Mouse (Mus musculus) intestine, embryonic 14.5 days (tissue): ENCODE measurements around the gene Ap3s2. TPM values are rescaled to one million over a fixed set of nuclear protein-coding genes. Genes with fewer than 3 reads are reported as not detected.
A peak's percentile ranks its signal among the peaks of the same experiment; 100 is the strongest.

Experiments
- ATAC-seq: fragments of 200-750 bp; cut with Nextera tagmentation; replicated peaks from 2 replicates; pipeline ENCODE4 v1.8.0; 2017; ENCODE audit warnings: low read depth, moderate number of reproducible peaks, moderate TSS enrichment, moderate library complexity; ENCODE audit not compliant: low FRiP score, low TSS enrichment
- DNase-seq: peaks from one replicate; pipeline ENCODE4 v3.0.0-alpha.2; 2018; ENCODE audit warnings: low spot score
- H3K27ac ChIP-seq: fragments of 300-500 bp; sonication (generic); 2 replicates; pipeline ENCODE4 v1.5.1; 2014; ENCODE audit warnings: low read depth, mild to moderate bottlenecking, control low read depth
- H3K27me3 ChIP-seq: fragments of 300-500 bp; sonication (generic); replicated peaks from 2 replicates; pipeline ENCODE4 v1.6.1; 2014; ENCODE audit warnings: low read length, control low read depth; ENCODE audit not compliant: control insufficient read depth, insufficient read depth
- H3K36me3 ChIP-seq: fragments of 300-500 bp; sonication (generic); 2 replicates; pipeline ENCODE4 v1.6.1; 2014; ENCODE audit warnings: low read length, control low read depth; ENCODE audit not compliant: control insufficient read depth, insufficient read depth
- H3K4me1 ChIP-seq: fragments of 300-500 bp; sonication (generic); replicated peaks from 2 replicates; pipeline ENCODE4 v1.6.1; 2014; ENCODE audit warnings: low read length, control low read depth, mixed read lengths; ENCODE audit not compliant: control insufficient read depth, insufficient read depth
- H3K4me2 ChIP-seq: fragments of 300-500 bp; sonication (generic); 2 replicates; pipeline ENCODE4 v1.6.1; 2014; ENCODE audit warnings: low read length
- H3K4me3 ChIP-seq: fragments of 300-500 bp; sonication (generic); 2 replicates; pipeline ENCODE4 v1.5.1; 2014; ENCODE audit warnings: low read depth, low read length, control low read depth, mixed read lengths
- H3K9ac ChIP-seq: fragments of 300-500 bp; sonication (generic); 2 replicates; pipeline ENCODE4 v1.6.1; 2014; ENCODE audit warnings: mild to moderate bottlenecking, low read length
- H3K9me3 ChIP-seq: fragments of 300-500 bp; sonication (generic); 2 replicates; pipeline ENCODE4 v1.6.1; 2016; ENCODE audit warnings: low read length, control low read depth; ENCODE audit not compliant: control insufficient read depth
- WGBS: fragments of 180-500 bp; shearing (Covaris S2); extraction: QIAGEN DNeasy Blood & Tissue Kit; methylation state at CpG from one replicate; pipeline ENCODE4 v1.1.7; 2014; 5-methylcytosine and 5-hydroxymethylcytosine counted together
- polyA plus RNA-seq: library from polyadenylated mRNA; unstranded; fragments of >200 nt; fragmentation: Nextera tagmentation; extraction: Ambion mirVana; gene quantifications from 2 replicates; pipeline ENCODE4 v1.2.1, GENCODE M21; 2014

The Ap3s2 gene
- polyA plus RNA-seq, 1 experiment from 2014 or later = 30.9 TPM

DNA sequence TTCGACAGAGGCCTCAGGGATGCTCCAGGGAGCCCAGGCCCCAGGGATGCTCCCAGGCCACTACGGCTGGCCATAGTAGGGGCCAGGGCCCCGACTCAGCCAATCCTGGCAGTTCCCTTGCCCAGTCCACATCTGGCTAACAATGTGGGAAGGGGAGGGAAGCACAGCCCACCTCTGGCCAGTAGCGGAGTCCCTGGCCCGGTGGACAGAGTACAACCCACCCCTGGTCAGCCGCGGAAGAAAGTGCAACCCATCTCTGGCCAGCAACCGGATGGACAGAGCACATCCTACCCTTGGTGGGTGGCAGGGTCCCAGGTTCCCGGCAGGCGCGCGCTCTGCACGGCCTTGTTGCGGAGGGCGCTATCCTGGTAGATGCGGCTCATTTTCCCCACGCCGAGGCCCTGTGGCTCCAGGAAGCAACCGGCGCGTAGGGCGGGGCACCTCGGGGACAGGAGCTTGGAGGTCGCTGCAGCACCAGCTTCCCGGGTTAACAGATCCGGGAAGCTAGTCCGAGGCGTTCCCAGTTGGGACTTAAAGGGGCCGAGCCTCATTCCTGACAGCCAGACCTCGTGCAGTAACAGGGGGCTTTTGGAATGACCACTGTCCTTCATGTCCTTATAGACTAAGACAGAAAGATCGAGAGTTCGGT, 14.5 kb upstream of the Ap3s2 start, which contains the start of gene Arpin:
Gene Arpin, minus strand, starts transcription at position 498 of the 649 bp plus-strand sequence.
- Histone ChIP-seq H3K4me3 (peak within 1 kb of the TSS; percentile 54), H3K9ac (peak within 1 kb of the TSS; percentile 75), H3K9me3 (no peaks in the 10 kb centered on the region), H3K36me3 (no peaks in the 10 kb centered on the region), H3K27ac (peak within 1 kb of the TSS; percentile 69), H3K27me3 (no peaks in the 10 kb centered on the region), H3K4me2 (peak within 1 kb of the TSS; percentile 72), H3K4me1 (peaks cover 11% of the 10 kb centered on the region; the same call in 1 of the 2 replicates)
- 2% methylated on average over 32 of the region's 32 CpGs for WGBS
- ATAC-seq = peak; percentile 69
- peak; percentile 82 for DNase-seq

DNA sequence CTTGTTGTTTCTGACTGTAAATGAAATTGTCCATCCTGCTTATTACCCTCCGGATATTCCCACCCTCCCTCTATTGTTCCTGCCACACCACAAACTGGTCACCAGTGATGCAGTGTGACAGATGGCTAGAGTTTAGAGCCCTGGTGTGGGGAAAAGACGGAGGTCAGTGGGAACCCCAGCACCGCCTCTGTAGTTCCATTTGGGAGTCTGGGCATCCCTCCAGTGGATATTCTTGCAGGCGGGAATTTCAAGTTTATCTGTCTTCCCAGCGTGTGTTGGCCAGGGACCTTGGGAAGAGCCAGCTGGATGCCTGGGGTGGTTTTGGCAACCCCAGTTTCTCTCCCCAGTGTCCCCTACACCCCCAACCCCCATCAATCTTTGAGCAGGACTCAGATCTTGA, 14.0 kb upstream of the Ap3s2 start:
- Histone ChIP-seq H3K4me1 (peaks cover 11% of the 10 kb centered on the region; the same call in 1 of the 2 replicates), H3K36me3 (no peaks in the 10 kb centered on the region), H3K4me2 (peak overlapping the region; percentile 72), H3K27me3 (no peaks in the 10 kb centered on the region), H3K27ac (peak overlapping the region; percentile 69), H3K4me3 (peak overlapping the region; percentile 54), H3K9ac (peak overlapping the region; percentile 75), H3K9me3 (no peaks in the 10 kb centered on the region)
- WGBS = 42% methylated on average over 5 of the region's 5 CpGs
- DNase-seq (no peak), ATAC-seq (no peak)

DNA sequence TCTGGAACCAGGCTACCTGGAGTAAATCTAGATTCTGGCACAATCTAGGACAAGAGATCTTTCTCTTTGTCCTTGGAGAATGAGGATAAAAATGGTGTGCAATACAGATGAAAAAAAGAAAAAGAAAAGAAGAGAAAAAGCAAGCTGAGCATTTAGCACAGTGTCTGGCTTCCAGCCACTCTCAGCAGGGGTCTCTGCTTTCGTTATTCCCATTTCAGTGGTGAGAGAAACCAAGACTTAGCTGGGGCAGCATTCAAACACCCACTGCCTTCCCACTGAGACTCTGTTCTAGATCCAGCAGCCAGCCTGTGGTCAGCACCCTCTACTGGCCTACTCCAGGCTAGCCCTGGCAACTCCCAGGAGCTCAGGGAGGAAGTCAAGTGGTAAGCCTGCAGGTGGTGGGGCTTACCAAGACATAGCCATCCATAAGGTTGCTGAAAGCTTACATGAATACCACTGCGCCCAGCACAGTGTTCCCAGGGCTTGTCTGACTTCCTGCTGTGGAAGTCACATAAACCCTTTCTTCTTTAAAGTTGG, 8.1 kb upstream of the Ap3s2 start:
- no peak overlapping the region for H3K27ac ChIP-seq

DNA sequence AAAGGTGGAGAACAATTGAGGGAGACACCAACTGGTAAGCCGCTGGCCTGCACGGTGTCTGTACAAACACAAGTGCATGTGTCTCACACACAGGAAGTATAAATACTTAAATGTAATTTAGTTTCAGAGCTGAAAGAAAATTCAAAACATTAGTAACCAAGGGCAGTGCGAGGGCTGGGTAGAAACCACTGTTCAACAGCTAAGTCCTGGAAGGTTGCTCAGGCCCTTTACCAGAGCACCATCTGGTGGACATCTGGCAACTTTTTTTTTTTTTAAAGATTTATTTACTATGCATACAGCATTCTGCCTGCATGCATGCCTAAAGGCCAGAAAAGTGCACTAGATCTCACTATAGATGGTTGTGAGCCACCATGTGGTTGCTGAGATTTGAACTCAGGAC, 5.9 kb downstream of the Ap3s2 start:
- Histone ChIP-seq H3K4me1 (0 out of 2 replicates have a peak, but pooled peaks cover 2% of the 10 kb centered on the region), H3K27ac (no peak overlapping the region), H3K36me3 (peaks cover 58% of the 10 kb centered on the region), H3K4me3 (no peak overlapping the region), H3K9ac (no peak overlapping the region), H3K9me3 (no peaks in the 10 kb centered on the region), H3K4me2 (no peak overlapping the region), H3K27me3 (no peaks in the 10 kb centered on the region)
- DNase-seq (no peak), ATAC-seq (no peak; the same call in 1 of the 2 replicates)
- 72% methylated on average over 3 of the region's 3 CpGs for WGBS

More for the DNA sequence above, 8.1 kb upstream of the Ap3s2 start:
- no peak overlapping the region for H3K9ac ChIP-seq
- 0 out of 2 replicates have a peak, but pooled peaks cover under 1% of the 10 kb centered on the region for H3K4me1 ChIP-seq
- ATAC-seq (no peak), DNase-seq (no peak)
- H3K27me3 ChIP-seq = no peaks in the 10 kb centered on the region
- H3K36me3 ChIP-seq = peaks cover 38% of the 10 kb centered on the region
- WGBS = 89% methylated on average over 2 of the region's 2 CpGs
- H3K4me3 ChIP-seq = no peak overlapping the region
- no peak overlapping the region for H3K4me2 ChIP-seq
- H3K9me3 ChIP-seq = no peaks in the 10 kb centered on the region

DNA sequence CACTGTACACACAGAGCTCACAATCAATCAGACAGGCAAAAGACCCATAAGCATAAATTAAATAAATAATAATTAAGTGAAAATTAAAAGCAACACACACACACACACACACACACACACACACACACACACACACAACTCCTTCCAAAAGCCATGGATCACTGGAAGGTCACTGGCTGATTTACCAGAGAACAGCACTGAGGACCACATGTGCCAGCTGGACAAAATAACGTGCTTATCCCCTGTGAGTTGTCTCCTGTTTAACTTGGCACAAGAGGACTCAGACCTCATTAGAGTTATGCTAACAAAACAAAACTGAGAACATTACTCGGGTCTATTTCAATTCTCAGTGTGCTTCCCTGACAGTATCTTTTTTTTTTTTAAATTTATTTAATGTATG, 13.1 kb downstream of the Ap3s2 start:
- Histone ChIP-seq H3K4me2 (no peak overlapping the region), H3K36me3 (peaks cover 53% of the 10 kb centered on the region), H3K27ac (no peak overlapping the region), H3K9ac (no peak overlapping the region), H3K9me3 (no peaks in the 10 kb centered on the region), H3K4me3 (no peak overlapping the region), H3K4me1 (no peaks in the 10 kb centered on the region), H3K27me3 (no peaks in the 10 kb centered on the region)
- DNase-seq (no peak), ATAC-seq (no peak)
- WGBS = 76% methylated on average over 2 of the region's 2 CpGs

DNA sequence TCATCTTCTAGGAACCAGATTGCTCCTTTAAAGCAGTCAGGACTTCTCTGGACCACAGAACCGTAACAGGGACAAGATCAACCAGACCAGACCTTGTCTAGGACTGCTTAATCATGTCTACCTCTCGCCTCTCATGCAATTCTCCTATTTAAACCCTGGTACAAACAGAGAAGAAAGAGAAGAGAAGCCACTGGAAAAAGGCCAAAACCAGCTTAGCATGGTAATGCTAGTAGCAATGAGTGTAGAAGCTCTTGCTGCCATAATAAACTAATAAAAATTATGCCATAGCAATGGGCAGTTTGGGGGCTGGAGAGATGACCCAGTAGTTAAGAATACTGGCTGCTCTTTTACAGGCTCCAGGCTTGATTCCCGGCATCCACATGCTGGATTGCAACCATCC, 13.5 kb downstream of the Ap3s2 start:
- Histone ChIP-seq H3K9ac (no peak overlapping the region), H3K36me3 (peaks cover 55% of the 10 kb centered on the region), H3K4me1 (no peaks in the 10 kb centered on the region), H3K4me2 (no peak overlapping the region), H3K9me3 (no peaks in the 10 kb centered on the region), H3K27ac (no peak overlapping the region), H3K27me3 (no peaks in the 10 kb centered on the region), H3K4me3 (no peak overlapping the region)
- ATAC-seq (no peak), DNase-seq (no peak)
- 89% methylated on average over 3 of the region's 3 CpGs for WGBS

DNA sequence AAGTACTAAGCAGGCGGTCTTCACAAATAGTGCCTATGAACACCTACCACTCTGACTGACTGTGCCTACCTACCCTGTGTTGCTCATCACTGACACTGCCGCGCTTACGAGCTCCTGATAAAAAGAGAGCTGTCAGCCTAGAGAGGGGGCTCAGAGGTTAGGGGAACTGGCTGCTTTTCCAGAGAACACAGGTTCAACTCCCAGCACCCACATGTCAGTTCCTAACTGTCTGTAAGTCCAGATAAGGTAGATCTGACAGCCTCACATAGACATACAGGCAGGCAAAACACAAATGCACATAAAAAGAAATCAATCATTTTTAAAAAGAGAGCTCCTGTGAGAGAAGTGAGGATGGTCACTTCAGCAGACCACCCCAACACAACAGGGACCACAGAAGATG, 15.3 kb downstream of the Ap3s2 start:
- no peaks in the 10 kb centered on the region for H3K4me1 ChIP-seq
- no peak for ATAC-seq
- DNase-seq = no peak

DNA sequence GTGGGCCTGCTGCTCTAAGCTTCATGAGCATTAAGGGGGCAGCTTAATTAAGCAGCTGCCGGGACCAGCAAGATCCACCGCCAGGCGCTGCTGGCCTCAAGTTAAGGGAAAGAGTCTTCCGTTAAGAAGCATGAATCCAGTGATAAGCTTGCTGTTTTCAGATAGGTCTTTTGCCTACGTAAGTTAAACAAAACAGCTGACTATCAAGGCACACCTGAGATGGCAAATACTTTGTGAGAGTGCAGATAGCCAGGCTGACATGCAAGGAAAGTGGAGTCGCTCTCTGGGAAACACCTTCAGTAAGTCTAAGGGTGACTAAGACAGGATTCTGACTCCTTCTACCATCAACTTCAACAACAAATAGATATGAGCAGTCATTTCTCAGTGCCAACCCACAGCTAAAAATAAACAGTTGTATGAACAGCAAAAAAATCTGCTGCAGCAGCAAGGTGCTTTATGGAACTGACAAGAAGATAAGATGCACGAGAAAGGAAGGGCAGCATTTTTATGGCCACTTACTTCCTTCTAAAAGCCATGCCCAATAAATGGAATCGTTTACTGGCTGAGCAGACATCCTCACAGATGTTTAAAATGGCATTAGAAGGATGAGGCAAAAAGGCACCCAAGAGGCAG, 17.2 kb downstream of the Ap3s2 start:
- 68% methylated on average over 8 of the region's 8 CpGs for WGBS
- DNase-seq (no peak), ATAC-seq (no peak)
- no peaks in the 10 kb centered on the region for H3K4me1 ChIP-seq
- H3K9ac ChIP-seq = no peak overlapping the region
- no peak overlapping the region for H3K27ac ChIP-seq
- H3K4me2 ChIP-seq = no peak overlapping the region
- no peaks in the 10 kb centered on the region for H3K9me3 ChIP-seq
- H3K4me3 ChIP-seq = no peak overlapping the region
- H3K27me3 ChIP-seq = no peaks in the 10 kb centered on the region
- peaks cover 33% of the 10 kb centered on the region for H3K36me3 ChIP-seq

More for the DNA sequence above, 15.3 kb downstream of the Ap3s2 start:
- H3K9me3 ChIP-seq = no peaks in the 10 kb centered on the region
- no peak overlapping the region for H3K4me3 ChIP-seq
- no peaks in the 10 kb centered on the region for H3K27me3 ChIP-seq
- H3K4me2 ChIP-seq = no peak overlapping the region
- no peak overlapping the region for H3K27ac ChIP-seq
- WGBS = 90% methylated on average over 4 of the region's 4 CpGs
- H3K9ac ChIP-seq = no peak overlapping the region
- peaks cover 48% of the 10 kb centered on the region for H3K36me3 ChIP-seq
